Mouse (Mus musculus) liver, postnatal 0 days (tissue): ENCODE measurements around the gene Hoxa6.

Experiments used
- CTCF ChIP-seq: sonication (generic); IDR thresholded peaks from 2 replicates; pipeline ENCODE4 v1.5.1; 2016; ENCODE audit warnings: antibody characterized with exemption, low read depth
- EP300 ChIP-seq: IDR thresholded peaks from 2 replicates; pipeline ENCODE4 v1.6.1; 2016; ENCODE audit warnings: antibody characterized with exemption, low read depth, mild to moderate bottlenecking

DNA sequence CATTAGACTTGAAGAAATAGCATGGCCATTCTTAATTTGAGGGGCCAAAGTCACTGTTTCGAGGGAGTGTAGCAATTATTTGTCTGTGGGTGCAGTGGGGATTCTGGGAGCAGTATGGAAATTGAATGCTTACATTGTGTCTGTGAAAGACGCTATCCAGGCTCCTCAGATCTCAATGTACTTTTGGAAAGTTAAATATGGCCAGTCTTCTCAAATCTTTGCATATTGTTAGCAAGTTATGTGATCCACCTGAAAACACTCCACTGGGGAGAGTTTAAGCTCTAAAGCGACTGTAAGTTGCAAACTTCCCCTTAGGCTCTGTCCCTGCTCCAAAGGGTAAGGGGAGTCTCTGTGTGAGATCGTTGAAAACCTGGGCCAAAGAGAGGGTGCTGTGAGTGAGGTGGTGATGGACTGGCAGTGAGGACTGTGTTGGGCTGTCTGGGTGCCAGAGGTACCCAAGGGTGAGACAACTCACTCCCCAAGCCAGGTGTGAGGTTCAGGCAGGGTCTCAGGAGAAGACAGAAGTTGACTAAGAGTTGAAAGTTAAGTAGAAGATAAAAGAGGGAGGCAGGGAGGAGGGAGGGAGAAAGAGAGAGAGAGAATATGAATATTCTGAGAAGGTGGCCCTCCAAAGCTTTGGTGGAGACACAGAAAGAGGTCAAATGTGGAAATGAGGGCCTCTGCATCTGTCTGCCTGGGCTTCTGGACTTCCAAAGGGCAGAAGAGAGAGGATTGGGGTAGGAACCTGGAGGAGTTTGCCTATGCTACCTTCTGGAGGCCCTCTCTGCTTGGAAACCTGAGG, 1.4 kb downstream of the Hoxa6 start:
- TF ChIP-seq EP300 (no peak), CTCF (no peak)
